Mouse (Mus musculus): ENCODE measurements around the gene Dgkz. TPM values are rescaled to one million over a fixed set of nuclear protein-coding genes. Genes with fewer than 3 reads are reported as not detected.
A peak's percentile ranks its signal among the peaks of the same experiment; 100 is the strongest.

The Dgkz gene
- polyA plus RNA-seq, 1 experiment: 252 TPM

DNA sequence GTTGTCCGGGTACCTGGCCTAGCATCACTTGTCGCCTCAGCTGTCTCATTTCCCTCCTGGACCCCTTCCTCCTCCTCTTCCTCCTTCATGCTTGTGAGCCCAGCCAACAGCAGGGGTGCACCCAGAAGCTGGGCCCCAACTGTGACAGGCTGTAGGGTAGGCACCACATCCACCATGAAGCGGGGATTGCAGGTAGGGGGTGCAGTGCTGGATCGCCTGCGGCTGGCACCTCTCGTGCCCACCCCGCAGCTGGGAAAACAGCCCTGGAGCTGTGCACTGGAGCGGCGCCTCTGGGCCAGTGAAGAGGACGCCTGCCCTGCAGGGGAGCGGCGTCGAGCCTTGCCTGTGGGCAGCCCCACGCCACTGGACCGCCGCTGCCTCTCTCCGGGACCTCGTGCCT, 30.2 kb downstream of the Dgkz start, which contains the start of gene Gm9821:
TSS of gene Gm9821 (plus strand) at position 221 of the 400 bp plus-strand sequence.
- no peak within 1 kb of the TSS for H3K4me3 ChIP-seq (replicated peaks; ENCODE audit: extremely low read depth, low read depth, low read length)
- TF ChIP-seq POLR2A (IDR thresholded peaks at IDR 0.05; ENCODE audit: borderline replicate concordance, extremely low read depth, low read depth, low read length) (no peak), CTCF (IDR thresholded peaks at IDR 0.05; ENCODE audit: insufficient read depth, low read length) (no peak)
- DNase-seq: no peak
- H3K4me1 ChIP-seq (ENCODE audit: control insufficient read depth, insufficient read depth, low read length): peaks cover 44% of the 10 kb centered on the region
- WGBS: 87% methylated on average over 18 of the region's 18 CpGs

DNA sequence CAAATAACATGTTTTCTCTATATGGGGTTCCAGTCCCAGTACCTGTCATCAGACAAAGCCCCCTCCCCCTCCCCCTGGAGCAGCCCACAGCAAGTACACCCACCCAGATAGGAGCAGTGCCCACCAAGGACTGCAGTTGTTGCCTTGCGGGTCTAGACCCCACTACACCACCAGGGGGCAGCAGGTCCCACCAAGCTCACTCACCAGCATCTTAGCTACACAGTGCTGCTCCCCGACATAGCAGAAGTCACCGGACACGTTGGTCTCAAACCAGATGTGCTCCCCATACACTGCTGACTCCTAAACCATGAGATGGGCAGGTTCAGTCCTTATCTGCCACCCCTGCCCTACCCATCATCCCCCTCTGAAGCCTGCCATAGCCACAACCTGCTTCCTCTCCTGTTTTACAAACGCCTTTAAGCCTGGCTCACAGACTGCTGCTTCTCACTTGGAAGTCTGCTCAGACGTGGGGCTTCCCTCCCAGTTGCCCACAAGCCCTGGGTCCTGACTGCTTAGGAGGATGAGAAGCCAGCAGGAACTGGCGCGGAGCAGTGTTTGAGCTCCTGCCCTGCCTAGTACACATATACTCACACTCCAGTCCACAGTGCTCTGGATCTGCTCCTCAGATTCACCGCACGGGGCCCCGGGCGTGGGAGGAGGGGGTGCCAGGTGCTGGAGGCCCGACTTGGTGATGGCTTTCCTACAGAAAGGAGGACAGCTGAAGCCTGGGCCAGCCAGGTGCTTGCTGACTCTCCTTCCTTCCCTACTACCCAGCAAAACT, 31.3 kb downstream of the Dgkz start:
- peaks cover 34% of the 10 kb centered on the region for H3K4me1 ChIP-seq (ENCODE audit: control insufficient read depth, insufficient read depth, low read length)
- no peak for TF ChIP-seq POLR2A (IDR thresholded peaks at IDR 0.05; ENCODE audit: borderline replicate concordance, extremely low read depth, low read depth, low read length)
- peak; percentile 97 for TF ChIP-seq CTCF (IDR thresholded peaks at IDR 0.05; ENCODE audit: insufficient read depth, low read length)
- WGBS: 43% methylated on average over 13 of the region's 13 CpGs
- peak; percentile 82 for DNase-seq
- H3K4me3 ChIP-seq (replicated peaks; ENCODE audit: extremely low read depth, low read depth, low read length): no peak overlapping the region

DNA sequence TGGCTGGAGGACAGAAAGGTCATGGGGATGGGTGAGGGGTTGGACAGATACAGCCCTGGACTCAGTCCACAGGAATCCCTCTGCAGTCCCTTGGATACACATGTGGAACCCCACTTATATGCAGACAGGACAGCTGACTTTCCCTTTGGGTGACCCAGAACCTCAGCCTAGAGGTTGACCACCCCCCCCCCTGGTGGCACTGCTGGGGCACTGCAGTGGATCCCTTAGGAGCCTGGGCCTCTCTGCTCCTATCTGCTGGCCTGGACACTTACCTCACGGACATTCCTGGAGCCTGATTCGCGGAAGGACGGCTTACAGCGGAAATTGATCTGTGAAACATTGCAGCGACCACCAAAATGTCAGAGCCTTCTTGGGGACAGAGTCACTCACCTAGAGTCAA, 33.3 kb downstream of the Dgkz start:
- H3K4me1 ChIP-seq (ENCODE audit: control insufficient read depth, insufficient read depth, low read length): peaks cover 16% of the 10 kb centered on the region
- DNase-seq: no peak
- no peak overlapping the region for H3K4me3 ChIP-seq (replicated peaks; ENCODE audit: extremely low read depth, low read depth, low read length)
- WGBS: 71% methylated on average over 6 of the region's 6 CpGs
- no peak for TF ChIP-seq CTCF (IDR thresholded peaks at IDR 0.05; ENCODE audit: insufficient read depth, low read length)
- TF ChIP-seq POLR2A (IDR thresholded peaks at IDR 0.05; ENCODE audit: borderline replicate concordance, extremely low read depth, low read depth, low read length): no peak

DNA sequence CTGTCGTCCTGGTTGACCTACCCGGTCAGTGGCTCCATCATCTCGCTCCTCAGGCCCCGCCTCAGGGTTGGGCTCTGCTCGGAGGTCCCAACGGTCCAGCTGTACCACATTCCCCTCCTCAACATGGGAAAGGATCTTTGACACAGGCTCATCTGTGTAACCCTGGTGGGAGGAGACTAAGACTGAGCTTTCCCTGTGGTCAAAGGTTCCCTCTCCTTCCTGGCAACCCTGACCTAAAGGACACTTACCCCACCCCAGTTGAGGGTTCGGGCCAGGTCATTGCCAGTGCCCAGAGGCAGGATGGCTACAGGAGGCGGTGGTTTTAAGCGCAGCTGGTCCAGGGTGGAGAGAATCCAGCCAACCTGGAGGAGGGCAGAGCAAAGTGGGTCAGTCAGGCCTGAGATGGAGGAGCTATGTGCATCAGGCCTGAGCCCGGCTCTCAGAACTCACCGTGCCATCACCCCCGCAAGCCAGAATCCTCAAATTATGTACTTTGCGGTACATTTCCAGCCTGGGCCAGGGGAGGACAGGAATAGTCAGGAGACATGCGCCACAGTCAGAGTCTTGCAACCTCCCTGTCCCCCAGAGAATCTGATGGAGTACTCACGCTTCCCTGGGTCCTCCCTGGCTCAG, 36.2 kb downstream of the Dgkz start:
- 86% methylated on average over 15 of the region's 15 CpGs for WGBS
- Histone ChIP-seq H3K4me1 (ENCODE audit: control insufficient read depth, insufficient read depth, low read length) (peaks cover 3% of the 10 kb centered on the region), H3K4me3 (replicated peaks; ENCODE audit: extremely low read depth, low read depth, low read length) (no peak overlapping the region)
- TF ChIP-seq CTCF (IDR thresholded peaks at IDR 0.05; ENCODE audit: insufficient read depth, low read length) (no peak), POLR2A (IDR thresholded peaks at IDR 0.05; ENCODE audit: borderline replicate concordance, extremely low read depth, low read depth, low read length) (no peak)
- DNase-seq: no peak

DNA sequence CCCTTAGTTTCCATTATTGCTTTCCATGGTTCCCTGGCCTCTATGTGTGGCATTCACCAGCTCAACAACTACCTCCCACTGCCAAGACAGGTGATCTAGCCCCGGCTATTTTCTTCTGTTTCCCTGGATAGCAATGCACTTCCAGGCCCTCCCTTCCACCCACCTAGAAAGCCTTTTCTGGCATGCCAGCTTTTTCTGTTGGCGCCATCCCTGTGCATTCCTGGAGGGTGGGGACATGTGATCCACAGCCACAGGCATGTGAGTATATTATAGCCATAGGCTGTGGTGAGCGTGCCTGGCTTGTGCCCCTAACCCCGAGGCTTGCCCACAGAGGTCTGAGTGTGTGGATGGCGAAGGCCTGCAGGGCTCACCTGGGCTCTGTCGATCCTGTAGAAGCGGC, 39.5 kb downstream of the Dgkz start:
- no peak overlapping the region for H3K4me3 ChIP-seq (replicated peaks; ENCODE audit: extremely low read depth, low read depth, low read length)
- no peak for DNase-seq
- H3K4me1 ChIP-seq (ENCODE audit: control insufficient read depth, insufficient read depth, low read length): peaks cover under 1% of the 10 kb centered on the region; the same call in 1 of the 2 replicates
- no peak for TF ChIP-seq CTCF (IDR thresholded peaks at IDR 0.05; ENCODE audit: insufficient read depth, low read length)
- no peak for TF ChIP-seq POLR2A (IDR thresholded peaks at IDR 0.05; ENCODE audit: borderline replicate concordance, extremely low read depth, low read depth, low read length)
- WGBS: 92% methylated on average over 7 of the region's 7 CpGs

DNA sequence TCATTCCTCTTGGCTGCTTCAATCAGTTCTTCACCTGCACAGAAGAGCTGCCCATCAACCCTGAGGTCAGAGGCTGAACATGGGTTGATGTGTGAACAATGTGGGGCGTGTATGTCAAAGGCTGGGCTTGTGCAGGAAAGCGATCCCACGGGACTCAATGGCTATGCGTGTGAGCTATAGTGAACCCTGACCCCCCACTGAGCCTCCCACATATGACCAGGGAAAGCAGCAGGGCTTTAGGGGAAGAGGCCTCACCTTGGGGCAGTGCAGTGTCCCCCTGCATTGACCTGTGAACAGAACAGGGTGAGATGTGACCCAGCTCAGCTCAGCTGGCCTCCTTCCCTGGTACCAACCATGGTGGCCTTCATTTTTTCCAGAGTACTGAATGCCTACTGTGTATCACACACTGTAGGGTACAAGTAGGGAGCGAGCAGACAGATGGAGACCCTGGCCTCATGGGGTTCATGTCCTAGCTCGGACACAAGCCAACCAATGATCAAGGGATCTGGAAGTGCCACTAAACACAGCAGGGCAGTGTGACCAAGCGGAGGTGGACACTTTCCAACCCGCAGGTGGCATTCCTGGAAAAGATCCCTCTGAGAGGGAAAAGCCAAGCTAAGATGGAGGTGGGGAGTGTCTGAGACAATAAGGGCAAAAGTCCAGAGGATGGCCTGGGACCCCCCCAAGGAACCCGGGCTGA, 40.7 kb downstream of the Dgkz start:
- Histone ChIP-seq H3K4me1 (ENCODE audit: control insufficient read depth, insufficient read depth, low read length) (peaks cover 8% of the 10 kb centered on the region), H3K4me3 (replicated peaks; ENCODE audit: extremely low read depth, low read depth, low read length) (no peak overlapping the region)
- TF ChIP-seq POLR2A (IDR thresholded peaks at IDR 0.05; ENCODE audit: borderline replicate concordance, extremely low read depth, low read depth, low read length): no peak
- TF ChIP-seq CTCF (IDR thresholded peaks at IDR 0.05; ENCODE audit: insufficient read depth, low read length): no peak
- DNase-seq: no peak
- WGBS: 81% methylated on average over 9 of the region's 9 CpGs

DNA sequence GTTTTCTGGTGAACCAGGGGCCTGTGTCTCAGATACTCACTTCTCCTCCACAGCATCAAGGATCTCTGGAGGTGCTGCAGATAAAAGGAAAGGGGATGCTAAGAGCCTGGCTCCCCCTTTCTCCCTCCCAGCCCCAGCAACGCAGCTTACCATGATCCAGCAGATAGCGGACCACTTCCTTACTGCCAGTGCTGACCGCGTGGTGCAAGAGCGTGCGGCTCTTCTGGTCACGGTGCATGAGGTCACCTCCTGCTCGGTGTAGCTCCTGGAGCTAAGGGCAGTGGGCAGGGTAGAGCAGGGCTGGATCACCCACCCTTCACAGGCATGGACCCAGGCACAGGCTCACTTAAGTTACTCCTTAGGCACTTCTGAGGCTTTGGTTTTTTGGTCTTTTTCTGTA, 41.6 kb downstream of the Dgkz start:
- no peak overlapping the region for H3K4me3 ChIP-seq (replicated peaks; ENCODE audit: extremely low read depth, low read depth, low read length)
- WGBS: 45% methylated on average over 8 of the region's 8 CpGs
- peaks cover 8% of the 10 kb centered on the region for H3K4me1 ChIP-seq (ENCODE audit: control insufficient read depth, insufficient read depth, low read length)
- DNase-seq: no peak
- TF ChIP-seq POLR2A (IDR thresholded peaks at IDR 0.05; ENCODE audit: borderline replicate concordance, extremely low read depth, low read depth, low read length) (no peak), CTCF (IDR thresholded peaks at IDR 0.05; ENCODE audit: insufficient read depth, low read length) (no peak)

DNA sequence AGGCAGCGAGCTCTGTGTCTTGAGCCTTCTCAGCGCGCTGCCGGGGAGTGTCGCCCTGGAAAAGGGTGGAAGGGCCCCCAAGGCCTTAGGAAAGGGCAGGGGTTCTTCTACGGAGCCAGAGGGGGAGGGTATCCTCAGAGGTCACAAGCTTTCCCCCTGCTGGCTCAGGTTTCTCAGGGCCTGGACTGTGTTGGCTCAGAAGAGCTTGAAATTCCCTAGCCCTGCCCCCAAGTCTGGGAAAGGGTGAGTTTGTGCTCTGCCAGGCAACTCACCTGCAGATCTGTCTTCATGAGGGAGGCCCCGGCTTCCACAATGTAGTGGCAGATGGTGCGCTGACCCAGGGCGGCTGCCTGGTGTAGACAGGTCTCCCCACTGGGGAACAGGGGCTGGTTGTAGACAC, 42.2 kb downstream of the Dgkz start:
- Histone ChIP-seq H3K4me1 (ENCODE audit: control insufficient read depth, insufficient read depth, low read length) (peaks cover 8% of the 10 kb centered on the region), H3K4me3 (replicated peaks; ENCODE audit: extremely low read depth, low read depth, low read length) (no peak overlapping the region)
- no peak for DNase-seq
- WGBS: 79% methylated on average over 9 of the region's 9 CpGs
- TF ChIP-seq CTCF (IDR thresholded peaks at IDR 0.05; ENCODE audit: insufficient read depth, low read length) (no peak), POLR2A (IDR thresholded peaks at IDR 0.05; ENCODE audit: borderline replicate concordance, extremely low read depth, low read depth, low read length) (no peak)

DNA sequence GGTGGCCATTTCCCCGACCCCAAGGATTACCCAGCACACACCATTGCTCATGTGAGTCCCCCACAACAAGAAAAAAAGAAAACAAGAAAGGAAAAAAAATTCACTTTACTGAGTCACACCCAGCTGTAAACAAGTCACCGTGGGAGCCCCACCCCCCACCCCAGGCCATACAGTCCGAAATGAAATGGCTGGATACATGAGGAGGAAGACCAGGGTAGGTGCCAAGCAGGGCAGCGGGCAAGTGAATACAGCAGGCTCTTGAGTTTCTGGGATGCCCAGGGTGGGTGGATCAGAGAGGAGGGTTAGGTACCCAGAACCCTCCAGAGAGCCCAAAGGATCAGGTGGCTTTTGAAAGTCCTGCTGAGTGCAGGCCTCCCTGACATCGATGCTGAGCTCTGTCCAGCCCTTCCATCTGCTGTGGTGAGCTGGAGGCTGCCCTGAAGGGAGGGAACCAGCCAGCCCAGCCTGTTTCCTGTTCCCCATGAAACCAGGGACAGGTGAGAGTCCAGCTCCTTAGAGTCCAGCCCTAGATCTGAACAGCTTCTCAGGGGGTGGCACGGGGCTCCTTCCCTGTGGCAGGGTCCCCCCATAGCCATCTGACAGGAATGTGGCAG, 42.8 kb downstream of the Dgkz start:
- no peak for TF ChIP-seq CTCF (IDR thresholded peaks at IDR 0.05; ENCODE audit: insufficient read depth, low read length)
- TF ChIP-seq POLR2A (IDR thresholded peaks at IDR 0.05; ENCODE audit: borderline replicate concordance, extremely low read depth, low read depth, low read length): no peak
- DNase-seq: no peak
- WGBS: 35% methylated on average over 6 of the region's 6 CpGs
- Histone ChIP-seq H3K4me1 (ENCODE audit: control insufficient read depth, insufficient read depth, low read length) (peaks cover 11% of the 10 kb centered on the region), H3K4me3 (replicated peaks; ENCODE audit: extremely low read depth, low read depth, low read length) (no peak overlapping the region)
